Comparison of ENCODE assay signal across 14 mouse cellular contexts in the genomic region with DNA sequence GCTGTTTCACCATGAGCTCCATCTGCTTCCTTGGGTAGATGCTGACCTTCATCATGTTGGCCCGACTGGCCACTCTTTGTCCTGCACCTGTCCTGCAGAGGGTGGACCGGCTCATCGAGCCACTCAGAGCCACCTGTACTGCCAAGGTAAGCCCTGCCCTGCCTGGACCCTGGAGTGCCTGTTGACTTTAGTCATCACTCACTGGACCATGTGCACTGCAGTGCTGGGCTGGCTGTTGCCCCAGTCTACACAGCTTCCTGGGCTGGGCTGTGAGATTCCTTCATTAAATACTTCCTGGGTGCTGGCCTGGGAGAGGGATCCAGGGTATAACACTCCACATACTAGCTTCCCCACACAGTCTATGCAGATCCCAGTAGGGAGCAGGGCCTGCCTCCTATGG. TPM values are rescaled to one million over a fixed set of nuclear protein-coding genes. Genes with fewer than 3 reads are reported as not detected.
"Had no signal": no experiment of that assay in that cellular context is flagged by ENCODE, and none has a peak within 500 bp of the region (broad histone marks: within the 10 kb centered on the region; RNA-seq: fewer than 3 reads in every experiment).

No protein-coding gene starts in this region.

- H3K4me3 ChIP-seq: limb, embryonic 13.5 days; midbrain, embryonic 15.5 days; neural tube, embryonic 15.5 days had no signal

- H3K27me3 ChIP-seq: limb, embryonic 13.5 days; midbrain, embryonic 15.5 days; neural tube, embryonic 15.5 days had no signal

- H3K27ac ChIP-seq: hindbrain, postnatal 0 days; limb, embryonic 13.5 days; midbrain, embryonic 15.5 days; neural tube, embryonic 15.5 days had no signal

- DNase-seq: kidney, adult 11 months; kidney, adult 9 months; kidney, postnatal 10 days; left cerebral cortex, postnatal 4 days; right cerebral cortex, adult 18-20 months; spleen, adult 18-20 months; thymus, postnatal 4 days had no signal

- H3K4me2 ChIP-seq: limb, embryonic 13.5 days; midbrain, embryonic 11.5 days; midbrain, embryonic 15.5 days; neural tube, embryonic 15.5 days had no signal

- H3K9me3 ChIP-seq: limb, embryonic 13.5 days; midbrain, embryonic 15.5 days; neural tube, embryonic 15.5 days had no signal

- ATAC-seq: hindbrain, postnatal 0 days; midbrain, embryonic 15.5 days had no signal

- H3K9ac ChIP-seq: limb, embryonic 13.5 days; midbrain, embryonic 15.5 days; neural tube, embryonic 15.5 days had no signal

RNA-seq across cellular contexts. Expression of a gene that starts 36.4 kb away (rescaled TPM):
- total RNA-seq: monocyte, adult 5-6 weeks had no signal

RNA-seq across cellular contexts. Expression of a gene that starts 39.6 kb away (rescaled TPM):
- total RNA-seq: liver, adult 2 months; monocyte, adult 5-6 weeks had no signal
- polyA plus RNA-seq: liver, adult 2 months had no signal
